Mouse (Mus musculus) v-Abl transformed pro-B cells (cell line): ENCODE measurements at regions not wholly inside any gene's neighbourhood (a gene's known extent, or its start where the extent isn't known, plus 50 kb on each side); places are given as distances from the start of the nearest gene placed in this dataset.

Experiments
- in situ Hi-C, 2 experiments: fragments of 400-800 bp; cut with MboI; formaldehyde crosslinking; loops; one replicate each; pipeline ENCODE4 v1.15.1; 2025; ENCODE audit not compliant: unreplicated experiment in 2 of 2

DNA sequence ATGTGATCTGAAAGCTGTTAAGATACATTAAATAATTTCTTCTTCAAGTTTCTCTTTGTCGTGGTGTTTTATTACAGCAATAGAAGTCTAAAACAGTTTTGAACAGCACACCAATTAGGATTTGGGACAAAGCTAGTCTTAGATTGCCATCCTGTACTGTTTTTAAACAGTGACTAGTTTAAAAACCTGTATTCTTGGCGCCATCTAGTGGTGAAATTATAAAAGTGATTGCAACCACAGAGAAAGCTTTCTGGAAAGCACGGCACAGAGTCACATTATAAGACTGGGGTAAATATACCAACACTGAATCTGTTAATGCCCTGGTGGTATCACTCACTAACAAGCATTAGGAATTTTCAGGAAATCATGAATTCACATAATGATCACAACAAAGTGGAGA lies 339.3 kb downstream of the Hace1 start:
- in situ Hi-C loops, result loop anchor here (5.0 to 25.0 kb wide), 7 partner anchors 115 to 862 kb away; partner anchors contain the start of gene Prep (in 1 of the 2)

DNA sequence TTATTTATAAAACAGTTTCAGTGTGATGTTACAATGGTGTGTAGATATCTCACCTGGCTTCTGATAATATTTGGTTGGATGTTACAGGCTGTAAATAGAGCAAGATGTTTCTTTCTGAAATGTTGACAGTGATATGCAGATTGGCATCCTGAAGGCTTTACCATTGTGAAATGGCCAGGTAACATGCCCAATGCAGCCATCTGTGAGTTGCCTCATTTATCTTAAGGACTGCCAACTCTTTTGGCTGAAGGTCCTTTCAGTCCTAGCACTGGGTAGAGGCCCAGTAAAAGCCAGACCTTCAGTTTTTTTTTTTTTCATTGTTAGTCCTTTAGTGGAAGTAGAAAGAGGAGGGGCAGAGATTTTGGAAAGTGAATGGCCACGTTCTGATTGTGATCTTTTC lies 348.1 kb downstream of the Hace1 start:
- in situ Hi-C loops, result no loop called here

DNA sequence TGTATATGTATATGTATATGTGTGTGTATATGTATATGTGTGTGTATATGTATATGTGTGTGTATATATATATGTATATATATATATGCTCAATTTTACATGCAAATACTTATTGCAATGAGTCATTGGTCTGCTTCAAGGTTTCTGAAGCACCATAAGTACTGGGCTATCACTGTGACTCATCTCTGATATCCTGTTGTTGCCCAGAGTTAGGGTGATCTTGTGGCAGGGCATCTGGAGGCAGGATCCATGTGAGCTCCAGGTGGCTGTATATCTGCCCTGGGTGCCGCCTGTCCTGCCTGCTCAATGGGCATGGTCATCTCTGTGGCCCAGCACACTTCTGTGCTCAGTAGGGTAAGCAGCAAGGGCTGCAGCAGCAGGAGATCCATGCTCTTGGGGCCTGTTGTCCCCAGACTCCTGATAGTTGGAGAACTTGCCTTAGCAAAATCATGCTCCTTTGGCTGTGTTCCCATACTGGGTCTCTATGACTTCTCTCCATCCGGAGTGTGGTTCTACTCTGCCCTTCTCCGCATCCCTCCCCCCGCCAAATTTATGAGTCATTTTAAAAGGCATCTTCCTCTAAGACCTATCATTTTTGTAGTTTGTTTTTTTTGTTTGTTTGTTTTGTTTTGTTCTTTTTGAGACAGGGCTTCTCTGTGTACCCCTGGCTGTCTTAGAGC lies 356.1 kb downstream of the Hace1 start:
- in situ Hi-C loops, result no loop called here

DNA sequence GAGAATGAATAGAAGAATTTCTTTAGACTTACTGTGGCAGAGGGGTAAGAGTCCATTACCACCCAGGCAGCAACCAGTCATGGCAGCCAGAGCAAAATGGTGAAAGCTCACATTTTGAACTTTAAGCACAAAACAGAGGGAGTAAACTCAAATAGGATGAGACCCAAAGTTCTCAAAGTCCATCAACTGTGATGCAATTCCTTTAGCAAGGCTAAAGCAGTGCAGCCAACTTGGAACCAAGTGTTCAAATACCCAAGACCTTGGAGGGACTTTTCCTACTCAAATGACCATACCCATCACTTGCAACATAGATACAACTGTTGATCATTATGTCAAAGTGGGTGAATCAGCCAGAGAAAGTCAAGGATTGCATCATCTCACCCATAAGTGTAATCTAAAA lies 380.1 kb downstream of the Hace1 start:
- in situ Hi-C loops, result no loop called here

DNA sequence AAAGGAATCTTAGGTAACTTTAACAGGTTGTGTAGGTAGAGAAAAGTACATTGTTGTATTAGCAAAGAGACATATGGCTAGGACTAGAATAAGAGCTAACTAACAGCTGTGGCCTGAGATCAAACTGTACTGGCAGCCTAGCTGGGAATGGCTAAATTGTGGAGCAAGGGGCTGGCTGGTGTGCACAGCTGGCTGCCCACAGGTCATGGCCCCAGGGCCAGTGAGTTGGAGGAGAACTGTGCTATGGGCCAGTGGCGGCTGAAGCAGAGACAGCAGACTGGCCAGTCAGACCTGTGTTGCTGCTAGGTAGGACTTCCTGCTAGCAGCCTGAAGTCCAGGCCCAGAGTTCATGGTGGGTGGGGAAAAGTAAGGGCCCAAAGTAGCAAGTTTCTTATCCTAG lies 394.6 kb downstream of the Hace1 start:
- in situ Hi-C loops, result no loop called here

DNA sequence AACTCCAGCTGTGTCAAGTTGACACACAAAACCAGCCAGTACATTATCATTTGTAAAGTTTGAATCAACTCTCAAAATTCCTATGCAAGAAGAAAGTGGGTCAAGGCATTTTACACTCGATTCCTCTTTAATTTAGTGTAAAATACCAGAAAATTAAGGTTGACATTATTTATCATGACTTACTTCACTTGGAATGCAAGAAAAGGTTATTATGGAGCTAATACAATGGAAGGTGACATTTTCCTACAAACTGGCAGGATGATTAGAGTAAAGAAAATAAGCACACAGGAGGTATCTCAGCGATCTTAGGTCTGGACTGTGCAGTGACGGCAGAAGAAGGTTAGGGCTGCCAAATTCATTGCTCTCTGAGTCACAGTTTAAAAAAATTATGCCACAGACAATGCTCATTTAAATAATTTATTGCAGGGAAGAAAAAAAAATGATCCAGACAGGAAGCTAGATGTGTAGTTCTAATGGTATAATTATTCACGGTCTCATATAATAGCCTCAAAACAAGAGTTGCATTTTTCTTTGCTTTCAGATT lies 405.2 kb downstream of the Hace1 start:
- in situ Hi-C loops, result no loop called here

DNA sequence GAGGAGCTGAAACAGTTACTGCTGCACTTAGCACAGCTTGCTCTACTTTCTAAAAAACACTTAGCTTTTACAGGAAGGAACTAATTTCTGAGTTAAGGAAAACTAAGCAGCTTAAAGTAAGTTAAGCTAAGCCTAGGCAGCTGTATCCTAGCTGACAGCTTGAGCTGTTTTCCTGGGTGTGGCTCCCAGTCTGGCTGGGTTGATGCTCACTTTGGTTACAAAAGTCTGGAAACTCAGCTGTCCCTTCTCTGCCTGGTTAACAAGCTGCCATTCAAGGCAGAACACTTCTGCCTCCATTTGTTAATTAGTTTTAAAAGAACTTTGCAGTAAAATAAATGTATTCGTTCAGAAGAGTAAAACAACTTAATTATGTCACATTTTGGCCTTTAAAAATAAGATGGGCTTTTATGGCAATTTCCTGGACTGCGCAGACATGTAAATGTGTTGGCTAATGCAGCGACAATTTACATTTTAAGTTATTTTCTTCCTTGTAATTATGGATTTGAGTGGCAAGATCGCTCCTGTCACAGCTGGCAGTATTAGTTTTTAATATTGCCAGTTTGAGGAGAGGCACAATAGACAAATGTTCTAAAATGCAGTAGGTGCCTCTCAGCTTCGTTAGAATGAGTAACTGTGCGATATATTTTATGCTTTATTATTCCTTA lies 406.2 kb downstream of the Hace1 start:
- in situ Hi-C loops, result no loop called here

DNA sequence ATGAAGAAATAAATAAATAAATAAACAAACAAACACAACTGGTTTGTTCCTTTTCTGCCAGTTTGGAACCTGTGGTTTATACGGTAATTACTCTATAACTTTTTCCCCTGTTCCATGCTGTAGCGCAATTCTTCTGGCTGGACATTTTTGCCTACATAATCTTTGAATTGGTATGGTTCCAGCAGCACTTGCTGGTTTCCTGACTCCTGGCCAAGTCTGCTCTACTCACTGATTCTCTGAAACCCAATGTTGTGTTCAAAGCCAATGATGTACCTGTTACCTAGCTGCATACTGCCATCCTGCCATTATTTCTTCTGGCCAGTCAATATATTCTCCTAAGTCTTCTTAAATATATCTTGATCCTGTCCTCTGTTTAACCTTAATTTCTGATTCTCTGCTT lies 408.7 kb downstream of the Hace1 start:
- in situ Hi-C loops, result no loop called here

DNA sequence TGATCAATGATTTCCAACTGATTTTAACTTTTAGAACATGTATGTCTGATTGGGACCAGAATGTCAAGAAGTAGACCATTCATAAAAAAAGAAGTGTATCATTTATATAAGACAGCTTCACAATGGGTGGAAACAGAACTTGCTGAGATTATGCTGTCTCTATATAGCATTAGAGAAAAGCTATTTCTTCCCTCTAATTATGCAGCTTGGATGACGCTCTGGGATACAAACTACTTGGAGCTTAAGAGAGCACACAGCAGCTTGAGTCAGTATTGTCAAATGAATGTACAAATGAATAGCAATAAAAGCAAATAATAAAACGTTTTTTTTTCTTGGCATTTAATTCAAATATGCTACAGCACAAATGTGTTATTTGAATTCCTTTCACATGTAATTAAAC lies 428.7 kb downstream of the Hace1 start:
- in situ Hi-C loops, result no loop called here

DNA sequence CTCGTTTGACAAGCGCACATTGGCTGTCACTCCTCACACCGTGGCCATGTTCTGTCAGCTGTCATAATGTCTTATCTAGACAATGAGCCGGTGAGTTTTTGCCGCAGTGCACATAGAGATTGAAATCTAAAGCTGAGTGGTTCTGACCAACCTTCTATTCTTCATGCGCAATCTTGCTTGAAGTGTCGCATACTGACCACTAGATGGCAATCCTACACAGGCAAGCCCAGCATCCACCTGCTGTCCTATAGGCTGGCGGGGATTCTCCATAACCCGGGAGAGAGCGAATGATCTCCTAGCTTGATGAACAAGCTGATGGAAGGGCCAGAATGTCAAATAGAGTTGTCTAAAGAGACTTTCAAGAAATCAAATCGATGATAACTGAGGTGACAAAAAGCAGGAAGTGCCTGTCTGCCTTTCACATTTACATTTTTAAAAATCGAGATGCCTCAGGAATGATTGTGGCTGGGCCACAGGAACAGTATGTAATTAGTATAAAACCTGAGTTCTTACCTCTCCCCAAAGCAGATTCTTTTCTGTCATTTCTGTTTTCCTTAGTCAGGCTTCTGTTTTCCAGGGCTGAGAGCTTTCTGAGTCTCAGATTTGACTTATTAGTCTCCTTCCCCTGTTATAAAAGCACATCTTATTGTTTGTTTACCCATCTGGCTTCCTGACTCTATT lies 434.4 kb downstream of the Hace1 start:
- in situ Hi-C loops, result no loop called here

DNA sequence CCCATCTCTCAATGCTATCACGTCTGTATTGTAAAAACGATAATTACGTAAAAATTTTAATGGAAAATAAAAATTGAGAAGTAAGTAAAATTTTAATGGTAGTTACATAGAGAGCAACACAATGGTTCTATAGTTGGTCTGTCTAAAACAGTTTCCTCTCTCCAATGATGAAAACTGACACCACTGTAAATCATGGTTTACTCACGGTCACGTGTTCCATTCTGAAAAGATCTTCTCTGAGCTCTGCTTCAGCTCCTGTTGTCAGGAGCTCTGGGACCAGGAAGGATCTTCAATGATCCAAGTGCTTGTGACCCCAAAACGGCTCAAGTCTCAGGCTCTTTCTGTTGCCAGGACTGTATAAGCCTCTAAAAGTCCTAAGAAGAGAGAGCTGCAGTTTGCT lies 435.0 kb downstream of the Hace1 start:
- in situ Hi-C loops, result no loop called here

DNA sequence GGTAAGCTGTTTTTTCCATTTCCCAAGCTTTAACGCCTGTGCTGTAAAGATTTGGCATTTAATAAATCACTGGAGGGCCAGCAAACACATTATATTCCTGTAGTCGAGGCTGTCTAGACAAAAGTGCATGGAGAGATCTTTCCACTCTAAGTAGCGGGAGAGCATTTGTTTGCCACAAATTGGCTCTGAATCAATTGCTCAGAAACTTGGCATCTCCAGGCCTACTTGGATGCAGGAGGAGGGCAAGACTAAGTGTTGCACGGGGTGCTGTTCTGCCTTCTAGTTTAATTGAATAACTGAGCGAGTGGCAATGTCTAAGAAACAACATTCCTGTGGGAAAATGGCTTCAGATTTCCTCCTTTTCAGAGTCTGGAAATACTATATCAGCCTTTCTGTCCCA lies 438.7 kb downstream of the Hace1 start:
- in situ Hi-C loops, result no loop called here

DNA sequence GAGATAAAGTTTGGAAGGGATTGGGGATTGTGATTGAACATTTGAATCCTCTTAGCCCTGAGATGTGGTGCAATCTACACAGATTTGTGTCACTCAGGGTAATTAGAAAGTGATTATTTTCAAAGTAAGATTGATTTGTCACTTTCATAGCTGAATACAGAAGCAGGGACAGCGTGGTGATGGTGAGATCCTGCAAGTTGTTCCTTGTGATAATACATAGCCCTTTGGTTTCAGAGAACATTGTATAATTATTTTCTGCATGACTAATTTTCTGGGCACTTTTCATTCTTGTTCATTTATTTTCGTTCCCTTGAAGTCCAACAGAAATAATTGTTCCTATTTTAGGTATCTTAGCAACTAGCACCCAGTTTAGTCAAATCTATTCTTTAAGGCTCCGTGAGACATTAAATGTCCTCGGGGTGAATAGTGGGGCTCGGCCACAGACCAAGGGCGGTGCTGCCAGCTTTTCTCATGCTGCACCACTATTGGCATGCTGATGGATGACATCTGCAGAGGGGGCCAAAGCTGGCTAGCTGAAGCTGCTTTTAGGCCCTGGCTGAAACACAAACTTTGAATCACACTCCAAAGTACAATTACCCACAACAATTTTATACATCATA lies 468.0 kb downstream of the Hace1 start:
- in situ Hi-C loops, result no loop called here

DNA sequence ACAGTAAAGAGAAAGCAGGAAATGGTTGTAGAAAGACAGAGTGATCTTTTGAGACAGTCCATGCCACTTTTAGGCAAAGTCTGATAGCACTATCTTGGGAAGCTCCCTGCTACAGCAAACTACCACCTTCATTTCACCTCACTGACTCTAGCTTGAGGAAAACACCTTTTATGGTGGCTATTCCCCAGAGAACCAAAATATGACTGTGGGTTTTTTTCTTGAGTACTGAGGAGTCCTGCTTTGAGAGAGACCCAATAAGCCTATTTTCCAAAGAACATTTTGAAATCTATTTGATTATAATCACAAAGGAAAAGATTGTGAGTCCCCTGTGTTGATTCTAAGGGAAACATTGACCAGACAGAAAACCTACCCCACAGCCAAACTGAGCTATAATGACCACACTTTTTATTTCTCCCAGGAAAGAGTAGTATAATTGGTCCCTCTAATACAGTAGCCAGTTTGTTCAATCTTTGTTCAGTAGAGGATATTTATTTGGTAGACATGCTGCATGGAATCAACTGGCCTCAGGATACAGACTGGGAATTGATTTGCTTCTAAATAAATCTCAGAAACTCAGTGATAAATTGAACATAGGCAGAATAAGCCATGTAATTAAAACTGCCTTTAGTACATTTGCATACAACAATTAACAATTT lies 468.6 kb downstream of the Hace1 start:
- in situ Hi-C loops, result no loop called here

DNA sequence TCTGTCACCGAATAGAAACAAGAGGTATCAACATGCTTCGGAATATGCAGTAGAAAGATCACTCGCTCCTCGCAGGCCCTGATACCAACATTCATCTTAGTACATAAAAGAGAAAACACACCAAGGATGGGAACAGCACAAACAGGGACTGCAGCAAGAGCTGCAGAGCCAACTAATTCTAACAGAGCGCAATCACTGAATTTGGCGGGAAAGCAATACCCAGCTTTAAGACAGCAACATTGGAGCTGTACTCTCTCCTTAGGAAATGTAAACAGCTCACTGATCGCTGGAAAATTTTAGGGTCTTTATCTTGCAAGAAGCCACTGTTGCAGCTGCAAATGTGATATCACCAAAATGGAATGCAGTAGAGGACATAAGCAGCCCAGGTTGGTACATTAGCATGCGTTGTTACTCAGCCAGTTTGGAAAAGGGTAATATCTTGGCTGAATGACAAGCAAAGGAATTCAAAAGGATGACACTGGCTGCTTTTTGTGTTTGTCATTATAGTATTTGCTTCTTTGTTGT lies 469.3 kb downstream of the Hace1 start:
- in situ Hi-C loops, result no loop called here

DNA sequence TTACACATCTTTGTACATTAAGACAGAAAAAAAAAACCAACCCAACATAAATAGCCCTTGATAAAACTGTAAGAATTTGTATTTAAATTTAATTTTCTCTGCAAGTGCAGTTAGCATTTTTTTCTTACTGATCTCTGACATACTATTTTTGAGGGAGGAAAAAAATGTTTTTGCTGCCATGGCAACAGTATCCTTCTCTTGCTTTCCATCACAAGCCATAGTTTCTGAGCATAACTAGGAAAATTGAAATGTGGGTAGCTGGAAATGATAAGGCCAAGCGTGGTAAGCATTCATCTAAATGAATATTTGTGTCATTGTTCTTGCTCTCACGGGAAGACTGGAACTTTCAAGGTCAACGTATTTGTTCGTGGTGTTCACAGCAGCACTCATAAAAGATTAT lies 470.0 kb downstream of the Hace1 start:
- in situ Hi-C loops, result no loop called here

DNA sequence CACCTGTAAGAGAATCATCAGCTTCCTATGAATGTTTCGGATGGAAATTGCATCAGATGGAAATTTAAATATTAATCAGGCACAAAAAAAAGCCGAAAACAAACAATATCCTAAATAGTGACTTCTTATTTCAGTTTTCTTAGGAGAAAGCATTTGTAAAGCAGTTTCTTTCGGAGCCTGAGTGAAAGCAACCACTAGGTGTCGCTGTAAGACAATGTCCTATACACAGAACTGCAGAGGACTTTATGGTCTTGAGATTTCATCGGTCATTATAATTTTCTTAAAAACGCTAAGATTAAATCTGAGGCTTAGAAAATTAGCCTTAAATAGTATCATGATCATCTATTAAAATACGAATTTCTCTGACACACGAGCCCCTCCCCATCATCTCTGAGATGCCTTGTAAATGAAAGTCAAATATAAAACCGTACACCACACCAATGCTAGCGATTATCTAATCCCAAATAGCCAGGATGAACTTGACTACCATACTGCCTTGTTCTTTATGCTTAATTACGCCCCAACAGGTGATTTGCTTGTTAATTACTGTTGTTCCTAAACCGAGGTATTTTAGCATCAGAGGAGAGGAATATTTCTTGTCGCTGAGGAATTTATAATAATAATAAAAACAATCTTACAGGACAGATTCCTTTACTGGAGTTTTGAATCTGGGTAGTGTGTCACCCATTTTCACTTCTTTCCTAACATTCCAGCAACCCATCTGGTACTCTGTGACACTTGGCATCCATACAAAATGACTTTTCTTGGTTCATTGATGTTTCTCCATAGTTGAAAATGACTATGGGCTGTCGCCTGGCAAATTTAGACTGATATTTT lies 480.0 kb downstream of the Hace1 start:
- in situ Hi-C loops, result no loop called here

DNA sequence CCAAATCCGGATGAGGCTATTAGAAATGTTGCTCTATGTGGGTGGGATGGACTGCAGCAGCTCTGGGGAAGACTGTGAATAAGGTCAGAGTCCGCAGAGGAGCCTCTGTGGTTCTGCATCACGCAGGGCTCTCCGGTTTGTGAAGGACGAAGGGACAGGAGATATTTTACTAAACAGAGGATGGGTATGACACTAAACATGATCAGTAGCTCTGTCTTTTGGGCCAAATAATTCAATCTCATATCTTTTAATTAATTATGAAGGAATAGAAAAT lies 480.5 kb downstream of the Hace1 start:
- in situ Hi-C loops, result no loop called here

DNA sequence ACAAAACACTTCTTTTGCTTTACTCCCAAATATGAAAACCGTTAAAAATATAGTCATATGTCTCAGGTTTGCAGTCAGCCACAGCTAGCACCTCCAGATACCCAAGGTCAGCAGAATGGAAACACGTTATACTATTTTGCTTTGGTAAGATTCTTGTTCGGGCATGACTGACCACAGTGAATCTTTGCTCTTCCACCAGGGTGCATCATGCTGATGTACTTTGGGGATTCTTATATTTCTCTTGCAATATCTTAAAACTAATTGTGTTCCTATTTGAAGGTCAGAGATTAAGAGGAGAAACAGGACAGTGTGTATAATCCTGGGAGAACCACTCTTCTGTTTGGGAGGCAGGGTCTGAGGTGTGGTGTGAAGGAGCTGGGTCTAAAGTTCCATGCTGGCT lies 481.7 kb downstream of the Hace1 start:
- in situ Hi-C loops, result no loop called here

DNA sequence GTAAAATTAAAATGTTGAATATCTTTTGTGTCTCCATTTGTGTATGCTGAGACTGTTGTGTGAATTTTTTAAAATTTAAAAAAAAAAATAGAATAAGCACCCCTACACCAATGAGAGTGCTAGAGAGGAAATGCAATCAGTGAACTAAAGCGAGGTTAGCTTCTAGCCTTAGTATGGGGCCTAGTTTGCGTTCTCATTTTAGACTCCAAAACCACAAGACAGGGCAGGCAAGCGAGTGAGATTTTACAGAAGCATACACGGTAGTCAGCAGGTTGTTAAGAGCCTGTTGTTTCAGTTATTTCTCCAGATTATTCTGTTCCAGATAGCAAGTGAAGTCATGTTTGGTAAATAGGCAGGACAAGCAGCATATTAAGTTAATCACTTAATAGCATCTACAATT lies 486.2 kb downstream of the Hace1 start:
- in situ Hi-C loops, result no loop called here
